ENCODE assay signal across 25 mouse cellular contexts in genomic region chr14:95493154-95493553, GRCm38 (mm10).
DNase-seq lines count a peak whose midpoint lies in the region; ATAC-seq lines count a peak whose summit lies in the region.
"Had no signal": no experiment of that assay in that cellular context is flagged by ENCODE, and none has a peak within 500 bp of the region (broad histone marks: within the 10 kb centered on the region; RNA-seq: fewer than 3 reads in every experiment).

No protein-coding gene starts in this region.

- no peaks in the 10 kb centered on the region for H3K36me3 ChIP-seq in embryonic facial prominence, embryonic 11.5 days (replicated peaks; ENCODE audit: control insufficient read depth, insufficient read depth, low read depth, low read length)
- no peaks in the 10 kb centered on the region for H3K36me3 ChIP-seq in embryonic facial prominence, embryonic 10.5 days (replicated peaks)
- H3K36me3 ChIP-seq in midbrain, embryonic 12.5 days: no peaks in the 10 kb centered on the region
- no peaks in the 10 kb centered on the region for H3K36me3 ChIP-seq in midbrain, embryonic 16.5 days (ENCODE audit: control insufficient read depth, insufficient read depth, low read length)
- H3K36me3 ChIP-seq in neural tube, embryonic 11.5 days (ENCODE audit: control insufficient read depth, insufficient read depth, low read length): no peaks in the 10 kb centered on the region
- H3K36me3 ChIP-seq: embryonic facial prominence, embryonic 12.5 days; forebrain, embryonic 15.5 days; G1E had no signal

- no peak for DNase-seq in embryonic facial prominence, embryonic 11.5 days (ENCODE audit: low spot score)
- no peak for DNase-seq in embryonic facial prominence, embryonic 10.5 days (ENCODE audit: low spot score)
- peak; percentile 11 for DNase-seq in heart, adult 11 months
- DNase-seq in heart, adult 18-20 months: no peak
- no peak for DNase-seq in neural tube, embryonic 11.5 days (ENCODE audit: low spot score)
- DNase-seq in neural tube, embryonic 10.5 days (ENCODE audit: extremely low spot score, low spot score): no peak
- DNase-seq: adrenal gland, adult 8-10 months; adrenal gland, postnatal 14 days; adrenal gland, postnatal 36 days; B cell, adult 2 months; cerebellum, adult 11-12 months; cerebellum, adult 2 months; cerebellum, adult 9-10 months; cerebellum, postnatal 10 days; cerebellum, postnatal 25 days; forebrain, postnatal 0 days had no signal

- no peaks in the 10 kb centered on the region for H3K27me3 ChIP-seq in embryonic facial prominence, embryonic 11.5 days (ENCODE audit: control insufficient read depth, insufficient read depth, low read length)
- H3K27me3 ChIP-seq in embryonic facial prominence, embryonic 10.5 days (replicated peaks; ENCODE audit: low read depth, poor library complexity, severe bottlenecking): no peaks in the 10 kb centered on the region
- H3K27me3 ChIP-seq in midbrain, embryonic 12.5 days: no peaks in the 10 kb centered on the region
- no peaks in the 10 kb centered on the region for H3K27me3 ChIP-seq in midbrain, embryonic 16.5 days (ENCODE audit: control insufficient read depth, insufficient read depth, low read depth, low read length)
- no peaks in the 10 kb centered on the region for H3K27me3 ChIP-seq in neural tube, embryonic 11.5 days (ENCODE audit: control insufficient read depth, insufficient read depth, low read length)
- H3K27me3 ChIP-seq: CH12.LX; embryonic facial prominence, embryonic 12.5 days; forebrain, embryonic 15.5 days; Patski had no signal

- no peaks in the 10 kb centered on the region for H3K9me3 ChIP-seq in embryonic facial prominence, embryonic 11.5 days (replicated peaks; ENCODE audit: control insufficient read depth, low read length)
- H3K9me3 ChIP-seq in embryonic facial prominence, embryonic 10.5 days: no peaks in the 10 kb centered on the region
- no peaks in the 10 kb centered on the region for H3K9me3 ChIP-seq in midbrain, embryonic 12.5 days
- no peaks in the 10 kb centered on the region for H3K9me3 ChIP-seq in midbrain, embryonic 16.5 days (replicated peaks; ENCODE audit: control insufficient read depth, low read length, poor library complexity, severe bottlenecking)
- no peaks in the 10 kb centered on the region for H3K9me3 ChIP-seq in neural tube, embryonic 11.5 days (ENCODE audit: control insufficient read depth, low read length)
- H3K9me3 ChIP-seq: embryonic facial prominence, embryonic 12.5 days; forebrain, embryonic 15.5 days had no signal

- H3K4me1 ChIP-seq in embryonic facial prominence, embryonic 11.5 days (ENCODE audit: control insufficient read depth, insufficient read depth, low read length): no peaks in the 10 kb centered on the region
- H3K4me1 ChIP-seq in embryonic facial prominence, embryonic 10.5 days: no peaks in the 10 kb centered on the region
- no peaks in the 10 kb centered on the region for H3K4me1 ChIP-seq in midbrain, embryonic 12.5 days
- no peaks in the 10 kb centered on the region for H3K4me1 ChIP-seq in midbrain, embryonic 16.5 days (ENCODE audit: control insufficient read depth, insufficient read depth, low read length)
- no peaks in the 10 kb centered on the region for H3K4me1 ChIP-seq in neural tube, embryonic 11.5 days (ENCODE audit: control insufficient read depth, insufficient read depth, low read length)
- H3K4me1 ChIP-seq: embryonic facial prominence, embryonic 12.5 days; forebrain, embryonic 15.5 days had no signal

- H3K27ac ChIP-seq in embryonic facial prominence, embryonic 11.5 days (replicated peaks; ENCODE audit: low read depth, low read length): no peak overlapping the region
- no peak overlapping the region for H3K27ac ChIP-seq in embryonic facial prominence, embryonic 10.5 days (replicated peaks)
- H3K27ac ChIP-seq in midbrain, embryonic 12.5 days (replicated peaks): no peak overlapping the region
- no peak overlapping the region for H3K27ac ChIP-seq in midbrain, embryonic 16.5 days (ENCODE audit: low read length)
- no peak overlapping the region for H3K27ac ChIP-seq in neural tube, embryonic 11.5 days (ENCODE audit: low read depth, low read length)
- H3K27ac ChIP-seq: embryonic facial prominence, embryonic 12.5 days; forebrain, embryonic 15.5 days had no signal

- no peak overlapping the region for H3K4me2 ChIP-seq in embryonic facial prominence, embryonic 11.5 days (ENCODE audit: low read depth, low read length)
- H3K4me2 ChIP-seq in midbrain, embryonic 12.5 days (replicated peaks): no peak overlapping the region
- H3K4me2 ChIP-seq in midbrain, embryonic 16.5 days (ENCODE audit: low read length): no peak overlapping the region
- H3K4me2 ChIP-seq in neural tube, embryonic 11.5 days (ENCODE audit: low read depth): no peak overlapping the region
- H3K4me2 ChIP-seq: embryonic facial prominence, embryonic 12.5 days; forebrain, embryonic 15.5 days had no signal

- H3K4me3 ChIP-seq in embryonic facial prominence, embryonic 11.5 days (ENCODE audit: low read depth, low read length): no peak overlapping the region
- H3K4me3 ChIP-seq in embryonic facial prominence, embryonic 10.5 days: no peak overlapping the region
- no peak overlapping the region for H3K4me3 ChIP-seq in midbrain, embryonic 12.5 days
- no peak overlapping the region for H3K4me3 ChIP-seq in midbrain, embryonic 16.5 days (ENCODE audit: low read depth, low read length)
- H3K4me3 ChIP-seq in neural tube, embryonic 11.5 days (ENCODE audit: low read depth, low read length): no peak overlapping the region
- H3K4me3 ChIP-seq: embryonic facial prominence, embryonic 12.5 days; forebrain, embryonic 15.5 days had no signal

- WGBS in embryonic facial prominence, embryonic 11.5 days: 95% methylated on average over 3 of the region's 3 CpGs
- 92% methylated on average over 3 of the region's 3 CpGs for WGBS in embryonic facial prominence, embryonic 10.5 days
- 94% methylated on average over 3 of the region's 3 CpGs for WGBS in midbrain, embryonic 12.5 days
- 95% methylated on average over 3 of the region's 3 CpGs for WGBS in midbrain, embryonic 16.5 days
- 92% methylated on average over 3 of the region's 3 CpGs for WGBS in neural tube, embryonic 11.5 days

- ATAC-seq in embryonic facial prominence, embryonic 11.5 days (replicated peaks; ENCODE audit: insufficient number of reproducible peaks, low FRiP score, low TSS enrichment, low read depth): 0 out of 2 replicates have a peak, but pooled peaks have one; percentile 23
- peak; percentile 29; the same call in 1 of the 2 replicates for ATAC-seq in midbrain, embryonic 12.5 days (ENCODE audit: low FRiP score, low read depth)
- ATAC-seq in midbrain, embryonic 16.5 days: no peak
- ATAC-seq in neural tube, embryonic 11.5 days (ENCODE audit: insufficient read depth, low FRiP score, low TSS enrichment): peak; percentile 51; the same call in 1 of the 2 replicates
- ATAC-seq: activated CD4-positive, CD25-positive, alpha-beta regulatory T cell, adult 4 months; CD4-positive, CD25-positive, alpha-beta regulatory T cell, adult 4 months; forebrain, embryonic 15.5 days; forebrain, postnatal 0 days; Patski had no signal

- H3K9ac ChIP-seq in embryonic facial prominence, embryonic 11.5 days (replicated peaks; ENCODE audit: low read length): no peak overlapping the region
- no peak overlapping the region for H3K9ac ChIP-seq in midbrain, embryonic 12.5 days (replicated peaks)
- no peak overlapping the region for H3K9ac ChIP-seq in midbrain, embryonic 16.5 days (ENCODE audit: low read depth, low read length)
- no peak overlapping the region for H3K9ac ChIP-seq in neural tube, embryonic 11.5 days (ENCODE audit: low read length)
- H3K9ac ChIP-seq: embryonic facial prominence, embryonic 12.5 days; forebrain, embryonic 15.5 days; forebrain, postnatal 0 days had no signal
